8 mouse cellular contexts compared by ENCODE assay signal in the genomic region with DNA sequence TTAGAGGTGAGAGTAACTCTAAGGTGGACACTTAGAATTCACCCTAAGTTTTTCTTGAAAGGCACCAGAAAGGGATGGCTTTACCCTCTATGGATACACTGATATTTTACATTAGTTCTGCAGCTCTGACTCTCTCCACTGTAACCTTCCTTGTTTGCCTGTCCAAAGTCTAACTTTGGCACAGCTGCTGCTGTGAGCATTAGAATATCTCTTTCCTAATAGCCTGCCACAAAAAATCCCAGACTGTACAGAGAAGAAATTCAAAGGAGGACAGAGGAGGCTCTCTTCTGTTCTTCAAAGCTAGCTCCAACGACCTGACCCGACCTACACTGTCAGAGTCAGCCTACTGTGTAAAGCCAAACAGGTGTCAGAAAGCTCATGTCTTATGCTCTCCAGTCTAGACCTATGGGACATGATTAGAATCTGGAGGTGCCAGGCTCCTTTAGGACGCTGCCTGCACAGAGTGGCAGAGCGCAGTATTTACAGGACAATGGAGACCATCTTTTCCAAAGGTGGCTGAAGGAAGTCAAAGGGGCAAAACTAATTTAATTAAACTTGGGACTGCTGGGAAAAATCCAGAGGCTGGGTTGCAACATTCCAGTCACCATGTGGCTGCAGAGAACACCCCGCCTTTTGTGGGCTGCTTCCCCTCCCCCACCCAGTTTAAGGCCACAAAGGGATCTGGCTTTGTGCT. TPM values are rescaled to one million over a fixed set of nuclear protein-coding genes. Genes with fewer than 3 reads are reported as not detected.
DNase-seq lines count a peak whose midpoint lies in the region; ATAC-seq and TF ChIP-seq lines count a peak whose summit lies in the region.

No protein-coding gene starts in this region.

- H3K27ac ChIP-seq in ES-E14 (ENCODE audit: insufficient read depth, low read depth, low read length, poor library complexity, severe bottlenecking) = peak overlapping the region; percentile 88; the same call in 1 of the 2 replicates
- H3K27ac ChIP-seq in embryonic facial prominence, embryonic 11.5 days (replicated peaks; ENCODE audit: low read depth, low read length) = no peak overlapping the region
- peak overlapping the region; percentile 46 to 71 for H3K27ac ChIP-seq in heart, embryonic 14.5 days (replicated peaks in 1 of 2; ENCODE audit: control insufficient read depth in 1 of 2, insufficient read depth in 1 of 2, low read depth in 2 of 2, low read length in 2 of 2)
- H3K27ac ChIP-seq in kidney, postnatal 0 days = 0 out of 2 replicates have a peak overlapping the region, but pooled peaks have one; percentile 14

- peak; percentile 77 for DNase-seq in ES-E14 (ENCODE audit: low read depth, low spot score)
- peak; percentile 77 for DNase-seq in embryonic facial prominence, embryonic 11.5 days (ENCODE audit: low spot score)
- DNase-seq in kidney, postnatal 0 days (ENCODE audit: low spot score) = peak; percentile 50
- peak; percentile 39 to 63 for DNase-seq in lung, postnatal 4 days
- DNase-seq in thymus, postnatal 25 days = no peak
- no peak for DNase-seq in frontal cortex, postnatal 36 days (ENCODE audit: low spot score in 2 of 2)
- no peak for DNase-seq in thymus, adult 18-20 months

- no peak overlapping the region for H3K4me2 ChIP-seq in embryonic facial prominence, embryonic 11.5 days (ENCODE audit: low read depth, low read length)
- peak overlapping the region; percentile 62; the same call in 1 of the 2 replicates for H3K4me2 ChIP-seq in heart, embryonic 14.5 days (ENCODE audit: low read length)
- H3K4me2 ChIP-seq in kidney, postnatal 0 days (ENCODE audit: low read length) = peak overlapping the region; percentile 8; the same call in 1 of the 2 replicates

- no peaks in the 10 kb centered on the region for H3K27me3 ChIP-seq in embryonic facial prominence, embryonic 11.5 days (ENCODE audit: control insufficient read depth, insufficient read depth, low read length)
- H3K27me3 ChIP-seq in heart, embryonic 14.5 days (ENCODE audit: control insufficient read depth, insufficient read depth, low read length) = no peaks in the 10 kb centered on the region
- H3K27me3 ChIP-seq in kidney, postnatal 0 days (ENCODE audit: insufficient read depth, low read length) = no peaks in the 10 kb centered on the region

- no peak for TF ChIP-seq CTCF in kidney, postnatal 0 days (IDR thresholded peaks at IDR 0.05; ENCODE audit: low read depth)

- ATAC-seq in embryonic facial prominence, embryonic 11.5 days (replicated peaks; ENCODE audit: insufficient number of reproducible peaks, low FRiP score, low TSS enrichment, low read depth) = peak; percentile 72
- ATAC-seq in heart, embryonic 14.5 days (ENCODE audit: insufficient number of reproducible peaks, insufficient read depth, low FRiP score, low read depth) = no peak
- ATAC-seq in kidney, postnatal 0 days (replicated peaks; ENCODE audit: low FRiP score, low read depth) = 0 out of 2 replicates have a peak, but pooled peaks have one; percentile 23

- in situ Hi-C loops in ES-E14 (cut with MboI; ENCODE audit: low sequenced_read_pairs in 2 of 2, unreplicated experiment in 2 of 2) = no loop called here

- WGBS in embryonic facial prominence, embryonic 11.5 days = 7% methylated on average over 5 of the region's 5 CpGs
- WGBS in heart, embryonic 14.5 days = 22% methylated on average over 5 of the region's 5 CpGs
- WGBS in kidney, postnatal 0 days = 23% methylated on average over 5 of the region's 5 CpGs

- peak overlapping the region; percentile 29; the same call in 1 of the 2 replicates for H3K9ac ChIP-seq in ES-E14 (ENCODE audit: insufficient read depth, low read depth, low read length, poor library complexity, severe bottlenecking)
- peak overlapping the region; percentile 30; the same call in 1 of the 2 replicates for H3K9ac ChIP-seq in embryonic facial prominence, embryonic 11.5 days (replicated peaks; ENCODE audit: low read length)
- no peak overlapping the region for H3K9ac ChIP-seq in heart, embryonic 14.5 days (ENCODE audit: low read length)
- no peak overlapping the region for H3K9ac ChIP-seq in kidney, postnatal 0 days (ENCODE audit: low read depth, low read length)

- H3K4me3 ChIP-seq in ES-E14 (ENCODE audit: insufficient read depth in 1 of 2, low read depth in 1 of 2, low read length in 2 of 2, poor library complexity in 1 of 2, severe bottlenecking in 1 of 2) = no peak overlapping the region
- no peak overlapping the region for H3K4me3 ChIP-seq in embryonic facial prominence, embryonic 11.5 days (ENCODE audit: low read depth, low read length)
- no peak overlapping the region for H3K4me3 ChIP-seq in heart, embryonic 14.5 days (ENCODE audit: control insufficient read depth in 1 of 2, insufficient read depth in 1 of 2, low read depth in 1 of 2, low read length in 2 of 2)
- H3K4me3 ChIP-seq in kidney, postnatal 0 days (replicated peaks; ENCODE audit: low read depth, low read length) = no peak overlapping the region

- peaks cover 18 to 28% of the 10 kb centered on the region in 2 experiments for H3K4me1 ChIP-seq in ES-E14 (ENCODE audit: control insufficient read depth in 2 of 2, insufficient read depth in 2 of 2, low read length in 2 of 2, poor library complexity in 1 of 2)
- peaks cover 3% of the 10 kb centered on the region; the same call in 1 of the 2 replicates for H3K4me1 ChIP-seq in embryonic facial prominence, embryonic 11.5 days (ENCODE audit: control insufficient read depth, insufficient read depth, low read length)
- H3K4me1 ChIP-seq in heart, embryonic 14.5 days (ENCODE audit: control insufficient read depth in 2 of 2, insufficient read depth in 2 of 2, low read length in 2 of 2) = peaks cover 21 to 55% of the 10 kb centered on the region in 2 experiments
- H3K4me1 ChIP-seq in kidney, postnatal 0 days (replicated peaks; ENCODE audit: insufficient read depth, low read length) = peaks cover 50% of the 10 kb centered on the region

- peaks cover 2% of the 10 kb centered on the region for H3K36me3 ChIP-seq in ES-E14 (ENCODE audit: control insufficient read depth, insufficient read depth, low read length, poor library complexity, severe bottlenecking)
- peaks cover 3% of the 10 kb centered on the region for H3K36me3 ChIP-seq in embryonic facial prominence, embryonic 11.5 days (replicated peaks; ENCODE audit: control insufficient read depth, insufficient read depth, low read depth, low read length)
- peaks cover 31% of the 10 kb centered on the region for H3K36me3 ChIP-seq in heart, embryonic 14.5 days (ENCODE audit: control insufficient read depth, insufficient read depth, low read length)
- 0 out of 2 replicates have a peak, but pooled peaks cover 15% of the 10 kb centered on the region for H3K36me3 ChIP-seq in kidney, postnatal 0 days (ENCODE audit: insufficient read depth, low read length)

- no peaks in the 10 kb centered on the region for H3K9me3 ChIP-seq in ES-E14 (ENCODE audit: control insufficient read depth, insufficient read depth, low read depth, low read length)
- no peaks in the 10 kb centered on the region for H3K9me3 ChIP-seq in embryonic facial prominence, embryonic 11.5 days (replicated peaks; ENCODE audit: control insufficient read depth, low read length)
- H3K9me3 ChIP-seq in heart, embryonic 14.5 days (ENCODE audit: control insufficient read depth, low read length) = no peaks in the 10 kb centered on the region
- no peaks in the 10 kb centered on the region for H3K9me3 ChIP-seq in kidney, postnatal 0 days (replicated peaks; ENCODE audit: low read length)

TF ChIP-seq in ES-E14, 5 proteins besides CTCF, POLR2A, EP300 and RAD21:
- TF ChIP-seq HCFC1 (IDR thresholded peaks at IDR 0.05; ENCODE audit: borderline replicate concordance, insufficient read depth, low read length) = no peak
- TF ChIP-seq MAFK (IDR thresholded peaks at IDR 0.05; ENCODE audit: insufficient read depth, low read depth, low read length) = no peak
- TF ChIP-seq CHD2 (IDR thresholded peaks at IDR 0.05; ENCODE audit: low read depth, low read length) = no peak
- TF ChIP-seq ZNF384 (IDR thresholded peaks at IDR 0.05; ENCODE audit: low read depth, low read length) = no peak
- TF ChIP-seq ZC3H11A (IDR thresholded peaks at IDR 0.05; ENCODE audit: borderline replicate concordance, low read depth, low read length) = no peak

RNA-seq across cellular contexts. Expression of a gene that starts 9.5 kb away (rescaled TPM):
- total RNA-seq in ES-E14 (2012; rRNA removed) = 15.5 and 28.8 TPM in 2 replicates
- 208 and 214 TPM in 2 replicates for polyA plus RNA-seq in embryonic facial prominence, embryonic 11.5 days (2014; fragmentation: Nextera tagmentation; extraction: Ambion mirVana)
- polyA plus RNA-seq in heart, embryonic 14.5 days (2014; fragmentation: Nextera tagmentation; extraction: Ambion mirVana) = 28.9 and 31.3 TPM in 2 replicates
- polyA plus RNA-seq in kidney, postnatal 0 days (2015; fragmentation: Nextera tagmentation; extraction: Ambion mirVana) = 30.4 and 31.1 TPM in 2 replicates

Comparison
In these comparisons a context has a peak if more than half of its experiments do, and no peak if none do; other contexts are left out.
1. DNase-seq: peak in ES-E14 (single experiment), embryonic facial prominence, embryonic 11.5 days (single experiment), kidney, postnatal 0 days (single experiment) and lung, postnatal 4 days (2 of 2); none in thymus, postnatal 25 days (single experiment), frontal cortex, postnatal 36 days (0 of 2) and thymus, adult 18-20 months (0 of 2).
2. H3K9ac ChIP-seq: peak in ES-E14 (single experiment) and embryonic facial prominence, embryonic 11.5 days (single experiment); none in heart, embryonic 14.5 days (single experiment) and kidney, postnatal 0 days (single experiment).